Mouse (Mus musculus) myocyte (in vitro differentiated cells): Measurements from ENCODE around the gene Krt28. TPM values are rescaled to one million over a fixed set of nuclear protein-coding genes. Genes with fewer than 3 reads are reported as not detected.

Experiments used
- H3K27me3 ChIP-seq: one replicate; pipeline ENCODE4 v1.6.1; 2011; ENCODE audit not compliant: control insufficient read depth, insufficient read depth, insufficient read length
- H3K36me3 ChIP-seq: one replicate; pipeline ENCODE4 v1.6.1; 2011; ENCODE audit not compliant: control insufficient read depth, insufficient read depth
- H3K4me2 ChIP-seq: one replicate; pipeline ENCODE4 v1.6.1; 2011; ENCODE audit warnings: low read depth, control low read depth
- H3K4me3 ChIP-seq: one replicate; pipeline ENCODE4 v1.5.1; 2011; ENCODE audit warnings: mild to moderate bottlenecking, control low read depth, moderate library complexity
- H3K79me2 ChIP-seq: one replicate; pipeline ENCODE4 v1.6.1; 2011; ENCODE audit not compliant: control insufficient read depth, insufficient read depth
- H3ac ChIP-seq: one replicate; pipeline ENCODE4 v1.6.1; 2011; ENCODE audit not compliant: control insufficient read depth, insufficient read length
- CEBPB ChIP-seq: IDR thresholded peaks from 2 replicates; pipeline ENCODE4 v1.6.1; 2011; ENCODE audit warnings: mild to moderate bottlenecking, moderate library complexity; ENCODE audit not compliant: poor library complexity, insufficient read depth, severe bottlenecking
- E2F4 ChIP-seq: IDR thresholded peaks from one replicate; pipeline ENCODE4 v1.6.1; 2011; ENCODE audit warnings: mild to moderate bottlenecking, control low read depth, moderate library complexity; ENCODE audit not compliant: insufficient read depth
- MAX ChIP-seq: IDR thresholded peaks from one replicate; pipeline ENCODE4 v1.6.1; 2011; ENCODE audit warnings: low read depth, mild to moderate bottlenecking, control low read depth
- MYOD1 ChIP-seq, 3 experiments: IDR thresholded peaks; one replicate each; pipeline ENCODE4 v1.6.1; 2011; ENCODE audit warnings: control low read depth in 2 of 3, low read depth in 2 of 3, mild to moderate bottlenecking in 2 of 3, moderate library complexity in 1 of 3; ENCODE audit not compliant: insufficient read length in 2 of 3, control insufficient read depth in 1 of 3
- MYOG ChIP-seq, 3 experiments: IDR thresholded peaks; one replicate each; pipeline ENCODE4 v1.6.1; 2011; ENCODE audit warnings: control low read depth in 2 of 3, low read depth in 2 of 3, mild to moderate bottlenecking in 2 of 3; ENCODE audit not compliant: insufficient read length in 2 of 3, control insufficient read depth in 1 of 3, insufficient read depth in 1 of 3
- POLR2A ChIP-seq: IDR thresholded peaks from one replicate; pipeline ENCODE4 v1.6.1; 2011; ENCODE audit warnings: low read depth, mild to moderate bottlenecking, control low read depth, moderate library complexity; ENCODE audit not compliant: insufficient read length
- POLR2AphosphoS2 ChIP-seq: IDR thresholded peaks from one replicate; pipeline ENCODE4 v1.6.1; 2011; ENCODE audit warnings: low read depth, control low read depth; ENCODE audit not compliant: insufficient read length
- REST ChIP-seq: IDR thresholded peaks from one replicate; pipeline ENCODE4 v1.6.1; 2011; ENCODE audit warnings: mild to moderate bottlenecking, control low read depth, moderate library complexity; ENCODE audit not compliant: insufficient read depth, insufficient read length
- SRF ChIP-seq: IDR thresholded peaks from one replicate; pipeline ENCODE4 v1.6.1; 2011; ENCODE audit warnings: low read depth; ENCODE audit not compliant: control insufficient read depth, insufficient read length
- TCF12 ChIP-seq: IDR thresholded peaks from one replicate; pipeline ENCODE4 v1.6.1; 2011; ENCODE audit warnings: mild to moderate bottlenecking, control low read depth; ENCODE audit not compliant: poor library complexity, insufficient read depth, severe bottlenecking
- TCF3 ChIP-seq: IDR thresholded peaks from one replicate; pipeline ENCODE4 v1.6.1; 2011; ENCODE audit warnings: low read depth, control low read depth; ENCODE audit not compliant: insufficient read length
- USF1 ChIP-seq: IDR thresholded peaks from one replicate; pipeline ENCODE4 v1.6.1; 2011; ENCODE audit warnings: low read depth, mild to moderate bottlenecking, control low read depth, moderate library complexity
- polyA plus RNA-seq: library from polyadenylated mRNA; unstranded; fragments of >200 nt; fragmentation: generic; extraction: Trizol; gene quantifications from one replicate; pipeline ENCODE4 v1.2.1, GENCODE M21; 2012; ENCODE audit warnings: missing spikeins

Gene Krt28
- polyA plus RNA-seq, 1 experiment = 0.04 TPM

GRCm38 (mm10) chr11:99398084-99398483 is 23.4 kb upstream of the Krt28 start:
- Histone ChIP-seq H3ac (no peak overlapping the region), H3K4me3 (no peak overlapping the region), H3K4me2 (no peak overlapping the region), H3K36me3 (no peaks in the 10 kb centered on the region), H3K79me2 (no peaks in the 10 kb centered on the region), H3K27me3 (peaks cover 55% of the 10 kb centered on the region)
- TF ChIP-seq CEBPB (no peak), POLR2AphosphoS2 (no peak), MAX (no peak), E2F4 (no peak), TCF3 (no peak), MYOD1 (IDR thresholded peaks at IDR 0.05; ENCODE audit: control insufficient read depth in 1 of 3, insufficient read length in 2 of 3, low read depth in 2 of 3) (no peak), MYOG (IDR thresholded peaks at IDR 0.05; ENCODE audit: control insufficient read depth in 1 of 3, insufficient read depth in 1 of 3, insufficient read length in 2 of 3, low read depth in 2 of 3) (no peak), POLR2A (no peak), TCF12 (no peak), REST (no peak), USF1 (no peak), SRF (no peak)

GRCm38 (mm10) chr11:99396661-99397060 is 22.0 kb upstream of the Krt28 start:
- Histone ChIP-seq H3ac (no peak overlapping the region), H3K4me2 (no peak overlapping the region), H3K79me2 (no peaks in the 10 kb centered on the region), H3K36me3 (no peaks in the 10 kb centered on the region), H3K27me3 (peaks cover 44% of the 10 kb centered on the region), H3K4me3 (no peak overlapping the region)
- TF ChIP-seq E2F4 (no peak), MYOG (IDR thresholded peaks at IDR 0.05; ENCODE audit: control insufficient read depth in 1 of 3, insufficient read depth in 1 of 3, insufficient read length in 2 of 3, low read depth in 2 of 3) (no peak), USF1 (no peak), POLR2A (no peak), TCF3 (no peak), MYOD1 (IDR thresholded peaks at IDR 0.05; ENCODE audit: control insufficient read depth in 1 of 3, insufficient read length in 2 of 3, low read depth in 2 of 3) (no peak), MAX (no peak), REST (no peak), POLR2AphosphoS2 (no peak), SRF (no peak), CEBPB (no peak), TCF12 (no peak)

- Histone ChIP-seq H3K4me3 (no peak overlapping the region), H3ac (no peak overlapping the region), H3K36me3 (no peaks in the 10 kb centered on the region), H3K4me2 (no peak overlapping the region), H3K79me2 (no peaks in the 10 kb centered on the region), H3K27me3 (peaks cover 38% of the 10 kb centered on the region)
- TF ChIP-seq TCF3 (no peak), MYOG (IDR thresholded peaks at IDR 0.05; ENCODE audit: control insufficient read depth in 1 of 3, insufficient read depth in 1 of 3, insufficient read length in 2 of 3, low read depth in 2 of 3) (no peak), REST (no peak), E2F4 (no peak), MYOD1 (IDR thresholded peaks at IDR 0.05; ENCODE audit: control insufficient read depth in 1 of 3, insufficient read length in 2 of 3, low read depth in 2 of 3) (no peak), SRF (no peak), MAX (no peak), POLR2A (no peak), TCF12 (no peak)
Measured at GRCm38 (mm10) chr11:99396034-99396433, 21.3 kb upstream of the Krt28 start.

- no peak overlapping the region for H3K4me2 ChIP-seq
- no peaks in the 10 kb centered on the region for H3K36me3 ChIP-seq
- no peak overlapping the region for H3ac ChIP-seq
- TF ChIP-seq MYOD1 (IDR thresholded peaks at IDR 0.05; ENCODE audit: control insufficient read depth in 1 of 3, insufficient read length in 2 of 3, low read depth in 2 of 3) (no peak), MAX (no peak), USF1 (no peak), SRF (no peak)
- no peaks in the 10 kb centered on the region for H3K79me2 ChIP-seq
- no peak overlapping the region for H3K4me3 ChIP-seq
- peaks cover 7% of the 10 kb centered on the region for H3K27me3 ChIP-seq
Measured at GRCm38 (mm10) chr11:99392492-99392891, 17.8 kb upstream of the Krt28 start.

GRCm38 (mm10) chr11:99391375-99391774 is 16.7 kb upstream of the Krt28 start:
- TF ChIP-seq E2F4 (no peak), MYOG (IDR thresholded peaks at IDR 0.05; ENCODE audit: control insufficient read depth in 1 of 3, insufficient read depth in 1 of 3, insufficient read length in 2 of 3, low read depth in 2 of 3) (no peak), USF1 (no peak), MAX (no peak), POLR2AphosphoS2 (no peak), POLR2A (no peak), TCF12 (no peak), TCF3 (no peak), CEBPB (no peak), MYOD1 (IDR thresholded peaks at IDR 0.05; ENCODE audit: control insufficient read depth in 1 of 3, insufficient read length in 2 of 3, low read depth in 2 of 3) (no peak), SRF (no peak), REST (no peak)
- Histone ChIP-seq H3ac (no peak overlapping the region), H3K4me2 (peak overlapping the region; percentile 2)

More at GRCm38 (mm10) chr11:99391375-99391774, 16.7 kb upstream of the Krt28 start:
- Histone ChIP-seq H3K27me3 (no peaks in the 10 kb centered on the region), H3K4me3 (no peak overlapping the region), H3K36me3 (no peaks in the 10 kb centered on the region), H3K79me2 (no peaks in the 10 kb centered on the region)
